Mouse (Mus musculus): ENCODE data around the gene Usp12.
A peak's percentile ranks its signal among the peaks of the same experiment; 100 is the strongest.

Usp12 gene

GRCm38 (mm10) chr5:146795728-146796127 lies 922 bp upstream of the Usp12 start:
- no peak for DNase-seq

DNA sequence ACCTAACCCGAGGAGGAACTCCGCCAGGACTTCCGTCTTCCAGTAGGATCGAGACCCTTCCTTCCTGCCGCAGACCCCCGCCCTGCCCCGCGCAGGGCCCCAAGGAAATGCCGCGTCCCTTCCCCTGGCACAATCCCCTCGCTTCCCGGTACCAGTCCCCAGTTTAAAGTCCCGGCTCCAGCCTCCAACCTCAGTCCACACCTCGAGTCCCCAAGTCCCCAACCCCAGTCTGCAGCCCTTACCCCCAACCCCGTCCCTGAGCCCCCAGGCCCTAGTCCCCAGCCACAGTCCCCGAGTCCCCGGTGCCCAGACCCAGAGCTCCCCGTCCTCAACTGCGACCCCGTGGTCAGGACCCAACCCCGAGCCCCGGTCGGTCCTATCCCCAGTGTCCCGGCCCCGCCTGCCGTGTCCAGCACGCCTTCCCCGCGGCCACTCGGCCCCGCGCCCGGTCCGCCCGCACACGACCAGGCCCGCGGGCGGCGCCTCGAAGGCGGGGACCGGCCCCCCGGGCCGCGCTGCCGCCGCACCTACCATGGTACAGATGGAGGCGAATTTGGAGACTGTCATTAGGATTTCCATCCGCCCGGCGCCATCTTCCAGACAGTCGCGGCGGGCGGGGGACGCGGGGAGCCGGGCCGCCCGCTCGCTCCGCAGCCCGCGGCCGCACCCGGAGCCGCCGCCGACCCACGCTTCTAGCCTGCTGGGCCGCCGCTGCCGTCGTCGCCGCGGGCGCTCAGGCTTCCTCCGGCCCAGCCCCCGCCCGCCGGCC lies 538 bp downstream of the Usp12 start:
- peak; percentile 66 for DNase-seq

- no peak for DNase-seq
These were observed 1.1 kb downstream of the Usp12 start for GRCm38 (mm10) chr5:146793630-146794083.

DNA sequence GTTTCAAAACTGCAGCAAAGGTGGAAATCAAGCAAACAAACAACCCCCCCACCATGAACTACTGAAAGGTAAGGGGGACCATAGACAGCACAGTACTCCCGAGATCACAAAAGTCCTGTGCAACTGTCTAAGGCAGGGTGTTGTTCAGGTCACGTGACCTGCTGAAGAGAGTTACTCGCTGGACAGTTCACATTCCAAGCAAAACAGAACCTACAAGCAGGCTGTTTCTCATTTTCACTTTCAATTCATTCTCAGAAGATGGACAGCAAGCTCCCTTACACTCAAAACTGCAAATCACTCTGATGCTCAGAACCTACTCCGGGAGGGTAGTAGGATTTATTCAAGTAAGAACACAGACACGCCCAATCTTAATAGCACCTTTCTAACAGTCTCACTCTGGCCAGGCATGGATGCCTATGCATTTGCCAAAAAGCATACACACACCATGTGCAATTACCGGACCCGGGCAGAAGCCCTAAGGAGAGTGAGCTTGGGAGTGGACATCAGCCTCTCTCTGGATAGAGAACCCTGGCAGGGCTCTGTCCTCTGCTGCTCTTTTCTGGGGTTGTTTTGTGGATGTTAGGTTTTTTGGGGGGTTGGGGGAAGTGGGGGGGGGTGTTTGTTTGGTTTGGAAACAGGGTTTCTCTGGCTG lies 2.5 kb downstream of the Usp12 start:
- no peak for DNase-seq

DNA sequence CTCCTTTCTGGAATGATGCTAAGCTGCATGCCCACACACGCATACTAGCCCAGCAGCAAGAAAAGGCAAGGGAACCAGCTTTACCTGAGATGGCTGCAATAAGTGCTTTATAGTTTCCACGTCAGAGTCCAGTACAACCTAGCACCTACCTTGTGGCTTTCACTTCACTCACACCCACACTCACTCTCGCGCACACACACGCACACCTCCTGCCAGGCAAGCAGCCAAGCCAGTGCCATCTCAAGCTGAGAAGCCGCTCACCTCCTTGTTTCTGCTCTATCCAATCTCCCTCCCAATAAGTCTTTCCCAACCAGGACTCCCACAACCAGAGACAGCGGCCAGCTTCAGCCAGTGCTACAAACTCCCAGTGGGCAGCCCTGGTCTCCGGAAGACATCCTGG lies 3.9 kb downstream of the Usp12 start:
- peak; percentile 54 for DNase-seq

DNA sequence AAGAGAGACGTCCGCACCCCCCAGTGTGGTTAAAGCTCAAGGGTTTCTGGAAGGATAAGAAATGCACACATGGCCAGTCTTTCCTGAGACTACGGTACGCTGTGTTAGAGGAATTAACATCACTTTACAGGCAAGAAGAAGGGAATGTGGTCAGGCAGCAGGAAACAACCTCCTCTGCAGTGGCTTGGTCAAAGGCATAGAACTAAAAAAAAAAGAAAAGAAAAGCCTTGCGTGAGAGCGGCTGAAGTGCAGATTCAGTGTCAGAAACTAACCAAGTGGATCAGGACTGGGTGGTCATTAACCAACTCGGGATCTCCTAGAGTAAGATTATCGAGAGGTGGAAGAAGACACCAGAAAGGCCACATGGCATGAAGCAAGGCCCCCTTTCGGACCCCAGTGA lies 5.4 kb downstream of the Usp12 start:
- no peak for DNase-seq

DNA sequence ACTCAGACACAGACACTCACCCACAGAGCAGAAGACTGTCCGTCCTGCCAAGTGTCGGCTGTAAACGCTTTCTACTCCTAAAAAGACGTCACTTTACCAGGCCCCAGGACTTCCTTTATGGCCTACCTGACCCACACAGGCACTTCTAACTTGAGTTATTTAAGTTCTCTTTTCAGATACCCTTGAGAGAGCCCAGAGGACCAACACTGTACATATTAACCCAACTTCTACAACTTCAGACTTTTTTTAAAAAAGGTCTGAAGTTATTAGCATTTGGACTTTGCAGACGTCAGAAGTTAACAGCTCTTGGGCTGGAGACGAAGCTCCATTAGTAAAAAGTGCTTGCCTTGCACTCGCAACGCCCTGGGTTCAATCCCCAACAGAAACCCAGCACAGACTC lies 8.7 kb downstream of the Usp12 start:
- no peak for DNase-seq

- no peak for DNase-seq
These were observed 10.9 kb downstream of the Usp12 start for GRCm38 (mm10) chr5:146783891-146784290.

- DNase-seq = no peak
These were observed 11.5 kb downstream of the Usp12 start for GRCm38 (mm10) chr5:146783300-146783699.

- DNase-seq = no peak
These were observed 13.1 kb downstream of the Usp12 start for GRCm38 (mm10) chr5:146781663-146782062.

DNA sequence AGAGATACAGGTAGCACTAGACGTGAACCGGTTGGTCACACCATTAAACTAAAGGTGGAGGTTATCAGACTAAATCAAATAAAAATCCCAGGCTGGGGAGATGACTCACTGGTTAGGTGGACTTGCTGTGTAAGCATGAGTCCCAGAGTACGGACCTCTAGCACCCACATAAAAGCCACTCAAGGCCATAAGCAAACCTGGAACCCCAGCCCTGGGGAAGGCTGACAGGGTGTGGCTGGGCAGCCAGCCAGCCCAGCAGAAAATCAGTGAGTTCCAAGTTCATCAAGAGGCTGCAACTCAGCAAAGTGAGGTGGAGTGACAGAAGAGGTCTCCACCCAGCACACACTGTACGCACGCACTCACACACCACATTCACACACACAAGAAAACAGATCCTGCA lies 14.9 kb downstream of the Usp12 start:
- no peak for DNase-seq

DNA sequence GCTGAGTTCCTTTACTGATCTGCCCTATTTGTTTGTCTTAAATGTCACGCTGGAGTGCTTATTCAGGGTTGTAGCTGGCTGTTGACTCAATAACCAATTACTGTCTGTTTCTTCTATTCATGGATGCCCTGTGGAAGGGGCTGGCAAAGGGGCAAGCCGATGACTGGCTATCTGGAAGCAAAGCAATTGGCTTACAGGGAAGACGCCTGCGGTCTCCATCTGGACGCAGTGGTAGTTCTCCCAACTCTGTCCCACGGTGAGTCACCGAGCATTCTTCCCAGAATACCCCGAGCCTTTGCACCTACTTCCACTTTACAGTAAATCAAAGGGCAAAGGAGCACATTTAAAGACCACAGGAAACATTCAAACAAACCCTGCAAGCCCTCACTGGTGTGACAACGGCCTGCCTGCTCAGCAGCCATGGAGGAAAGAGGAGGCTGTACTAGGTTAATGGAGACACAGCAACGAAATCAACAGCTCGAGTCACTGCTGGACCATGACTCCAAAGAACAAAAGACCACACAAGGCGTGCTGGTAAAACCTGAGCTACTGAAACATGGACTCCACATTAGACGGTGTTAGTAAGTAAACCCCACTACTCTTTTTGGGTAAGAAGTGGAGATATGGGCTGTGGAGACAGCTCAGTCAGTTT lies 17.7 kb downstream of the Usp12 start:
- peak; percentile 74 for DNase-seq

- no peak for DNase-seq
These were observed 22.8 kb downstream of the Usp12 start for GRCm38 (mm10) chr5:146771982-146772381.

DNA sequence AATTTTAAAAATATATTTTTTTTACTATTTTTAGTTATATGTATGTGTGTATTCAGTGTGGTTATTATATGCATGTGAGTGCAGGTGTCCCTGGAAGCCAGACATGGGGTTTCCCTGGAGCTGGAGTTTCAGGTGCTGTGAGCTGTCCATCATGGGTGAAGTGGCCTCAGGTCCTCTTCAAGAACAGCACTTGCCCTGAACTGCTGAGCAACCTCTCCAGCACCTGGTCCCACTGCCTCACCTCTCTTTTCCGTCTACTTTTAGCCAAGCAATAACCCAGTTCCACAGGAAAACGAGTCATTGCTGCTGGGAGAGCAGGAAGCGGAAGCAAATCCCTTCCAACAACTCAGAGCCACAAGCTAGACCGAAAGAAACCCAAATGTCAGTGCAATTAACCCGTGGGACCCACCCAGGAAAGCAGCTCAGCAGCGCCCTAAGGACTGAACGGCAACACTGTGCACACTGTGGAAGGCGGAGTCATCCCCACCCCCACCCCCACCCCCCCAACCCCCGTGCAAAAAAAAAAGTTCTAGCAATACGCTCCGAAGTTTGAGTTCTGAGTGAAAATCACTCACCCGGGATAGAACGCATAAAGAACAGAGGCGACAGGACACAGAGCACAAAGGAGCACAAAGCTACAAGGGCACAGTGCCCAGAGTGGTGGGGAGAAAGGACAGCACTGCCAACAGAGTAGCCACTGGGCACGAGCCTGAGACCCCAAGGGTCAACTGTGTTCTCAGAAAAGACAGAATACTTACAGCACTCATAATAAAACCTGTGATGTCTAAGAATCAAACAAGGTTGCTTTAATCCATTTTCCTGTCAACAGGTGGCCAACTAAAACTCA lies 24.6 kb downstream of the Usp12 start:
- DNase-seq = no peak

DNA sequence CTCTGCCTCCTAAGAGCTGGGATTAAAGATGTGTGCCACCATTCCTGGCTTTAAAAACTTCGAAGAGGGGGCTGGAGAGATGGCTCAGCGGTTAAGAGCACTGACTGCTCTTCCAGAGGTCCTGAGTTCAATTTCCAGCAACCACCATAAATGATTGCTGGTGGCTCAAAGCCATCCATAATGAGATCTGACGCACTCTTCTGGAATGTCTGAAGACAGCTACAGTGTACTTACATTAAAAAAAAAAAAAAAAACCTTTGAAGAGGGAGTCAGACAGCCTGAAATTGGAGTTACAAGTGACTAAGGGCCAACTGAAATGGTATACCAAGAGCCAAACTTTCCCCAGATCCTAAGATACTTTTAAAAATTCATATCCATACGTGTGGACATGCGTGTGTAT lies 29.0 kb downstream of the Usp12 start:
- no peak for DNase-seq

GRCm38 (mm10) chr5:146759159-146759558 lies 35.6 kb downstream of the Usp12 start:
- DNase-seq = no peak

DNA sequence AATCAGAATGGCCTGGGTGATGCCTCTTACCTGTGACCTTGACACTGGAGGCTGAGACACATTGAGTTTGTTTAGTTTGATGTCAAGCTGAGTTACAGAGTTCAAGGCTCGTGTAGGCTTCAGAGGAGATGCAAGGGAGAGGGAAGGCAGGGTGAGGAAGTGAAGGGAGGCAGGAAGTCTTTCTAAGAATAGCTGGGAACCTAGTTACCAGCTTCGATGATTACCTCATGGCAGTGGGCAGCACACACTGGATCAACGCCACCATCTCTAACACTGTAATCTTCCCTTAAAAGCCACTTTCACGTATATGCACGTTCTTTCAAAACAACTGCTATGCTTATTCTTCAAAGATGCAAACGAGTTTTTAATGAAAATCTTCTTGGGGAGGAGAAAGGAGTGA lies 36.9 kb downstream of the Usp12 start:
- no peak for DNase-seq

- DNase-seq = no peak
These were observed 37.5 kb downstream of the Usp12 start for GRCm38 (mm10) chr5:146757316-146757715.

DNA sequence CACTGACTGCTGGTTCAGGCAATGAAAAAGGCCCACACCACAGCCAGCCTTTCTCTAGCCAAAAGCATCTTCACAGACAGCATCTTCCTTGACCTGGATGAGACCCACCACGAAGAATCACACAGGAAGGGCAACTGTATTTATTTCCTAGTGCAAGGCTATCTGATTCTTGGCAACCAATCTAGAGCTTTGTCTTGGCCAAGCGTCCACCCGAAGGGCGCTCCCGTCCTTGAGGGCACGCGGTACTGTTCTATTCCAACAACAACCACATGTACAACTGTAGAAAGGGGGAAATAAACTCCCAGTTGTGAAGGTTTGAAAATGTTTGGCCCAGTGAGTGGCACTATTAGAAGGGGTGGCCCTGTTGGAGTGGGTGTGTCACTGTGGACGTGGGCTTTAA lies 41.6 kb downstream of the Usp12 start:
- DNase-seq = no peak

DNA sequence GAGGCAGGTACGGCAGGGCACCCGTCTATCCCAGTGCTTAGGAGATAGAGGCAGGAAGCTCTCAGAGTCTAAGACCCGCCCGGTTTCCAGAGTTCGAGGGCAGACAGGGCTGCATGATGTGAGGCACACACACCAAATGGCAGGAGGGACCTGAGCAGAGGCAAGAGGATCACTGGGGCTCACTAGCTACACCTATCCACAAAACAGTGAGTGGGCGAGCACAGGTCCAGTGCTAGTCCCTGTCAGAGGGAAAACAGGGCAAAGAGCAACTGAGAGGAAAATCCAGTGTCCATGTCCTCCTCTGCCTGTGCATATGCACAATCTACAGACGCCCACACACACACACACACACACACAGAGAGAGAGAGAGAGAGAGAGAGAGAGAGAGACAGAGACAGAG lies 43.8 kb downstream of the Usp12 start:
- no peak for DNase-seq

DNA sequence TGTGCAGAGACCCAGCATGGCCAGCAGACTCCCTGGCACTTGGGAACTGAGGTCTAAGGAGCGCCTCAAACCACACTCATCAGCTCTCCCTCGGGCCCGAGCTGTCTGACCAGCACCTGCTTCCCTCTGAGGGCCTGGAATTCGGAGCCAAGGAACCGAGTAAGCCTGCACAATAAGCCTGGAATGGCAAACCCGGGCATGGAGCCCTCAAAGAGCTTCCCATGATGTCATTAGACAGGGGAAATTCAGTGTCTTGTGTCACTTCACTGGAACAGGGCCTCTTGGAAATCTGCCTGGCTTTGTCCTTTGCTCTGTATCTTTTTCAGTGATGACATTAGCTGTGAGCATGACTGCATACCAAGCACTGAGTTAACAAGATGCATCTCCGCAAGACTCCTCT lies 44.5 kb downstream of the Usp12 start:
- peak; percentile 28 for DNase-seq

DNA sequence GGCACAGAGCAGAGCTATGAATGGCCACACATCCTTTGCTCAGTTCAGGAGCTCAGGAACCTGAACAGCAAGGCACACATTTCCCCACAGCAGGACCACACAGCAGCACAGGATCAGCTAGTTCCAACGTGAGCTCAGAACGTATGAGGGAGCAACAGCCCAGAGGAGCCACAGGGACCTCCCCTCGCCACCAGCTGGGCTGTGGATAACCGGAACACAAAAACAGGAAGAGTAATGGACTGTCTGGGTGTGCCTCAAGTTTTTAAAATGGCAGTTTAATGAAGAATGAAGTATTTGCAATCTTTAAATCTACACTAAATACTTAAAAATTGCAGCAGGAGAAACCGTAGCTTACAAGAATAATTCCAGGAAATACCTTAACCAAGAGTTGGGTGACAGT lies 44.9 kb downstream of the Usp12 start:
- no peak for DNase-seq

GRCm38 (mm10) chr5:146736970-146737495 lies 57.8 kb downstream of the Usp12 start:
- DNase-seq = no peak
